Mouse (Mus musculus): ENCODE data around the gene Lcn12. TPM values are rescaled to one million over a fixed set of nuclear protein-coding genes. Genes with fewer than 3 reads are reported as not detected.

Lcn12 gene
- polyA plus RNA-seq, 1 experiment from 2014 or later = not detected

GRCm38 (mm10) chr2:25468962-25469915 is 24.5 kb downstream of the Lcn12 start:
- Histone ChIP-seq H3K4me3 (no peak overlapping the region), H3K27me3 (replicated peaks) (no peaks in the 10 kb centered on the region), H3K4me2 (peak overlapping the region; percentile 24), H3K4me1 (peaks cover 40% of the 10 kb centered on the region), H3K9me3 (no peaks in the 10 kb centered on the region), H3K36me3 (no peaks in the 10 kb centered on the region), H3K27ac (replicated peaks) (peak overlapping the region; percentile 86), H3K9ac (peak overlapping the region; percentile 44; the same call in 1 of the 2 replicates)
- 66% methylated on average over 10 of the region's 10 CpGs for WGBS
- peak; percentile 30 for ATAC-seq (ENCODE audit: extremely low read depth, insufficient number of reproducible peaks, low FRiP score, low TSS enrichment)

- Histone ChIP-seq H3K36me3 (no peaks in the 10 kb centered on the region), H3K27ac (replicated peaks) (no peak overlapping the region), H3K9ac (0 out of 2 replicates have a peak overlapping the region, but pooled peaks have one; percentile 6), H3K4me1 (peaks cover 37% of the 10 kb centered on the region), H3K27me3 (replicated peaks) (no peaks in the 10 kb centered on the region), H3K4me2 (no peak overlapping the region), H3K9me3 (no peaks in the 10 kb centered on the region), H3K4me3 (no peak overlapping the region)
- ATAC-seq (ENCODE audit: extremely low read depth, insufficient number of reproducible peaks, low FRiP score, low TSS enrichment) = no peak
- WGBS = 60% methylated on average over 14 of the region's 14 CpGs
Observed at GRCm38 (mm10) chr2:25467606-25468303, 26.0 kb downstream of the Lcn12 start.

DNA sequence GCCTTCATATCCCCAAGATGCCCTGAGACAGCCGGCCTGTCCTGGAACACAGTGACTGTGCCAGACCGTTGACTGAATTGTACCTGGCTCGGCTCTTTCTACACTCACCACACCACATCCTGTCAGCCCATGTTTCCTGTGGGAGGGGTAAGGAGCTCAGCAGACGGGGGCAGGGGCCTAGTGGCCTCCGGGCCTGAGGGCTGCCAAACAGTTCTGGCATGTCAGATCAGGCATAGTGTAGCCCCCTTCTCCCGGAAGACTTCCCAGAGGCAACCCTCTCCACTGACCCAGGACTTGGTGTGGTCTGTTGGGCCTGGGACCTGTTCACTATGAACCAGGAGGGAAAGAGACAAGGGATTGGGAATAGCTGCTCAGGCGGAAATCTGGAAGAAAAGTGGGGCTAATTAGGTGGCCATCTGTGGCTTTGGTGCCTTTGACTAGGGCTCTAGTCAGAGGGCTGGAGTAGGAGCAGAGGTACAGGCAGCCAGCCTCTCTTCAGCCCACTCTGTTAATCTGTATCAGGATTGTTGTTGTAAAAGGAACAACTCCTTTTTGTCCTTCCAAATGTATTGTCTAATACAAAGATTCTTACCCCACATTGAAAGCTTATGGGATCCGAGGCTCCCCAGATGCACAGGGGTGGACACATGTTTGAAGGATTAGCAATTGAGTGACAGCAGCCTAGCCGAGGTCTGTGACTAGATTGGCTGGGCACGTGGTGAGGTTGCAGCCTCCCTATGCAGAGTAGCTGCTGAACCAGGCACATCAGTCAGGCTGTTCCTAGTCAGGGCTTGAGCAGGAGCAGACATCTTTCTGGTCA is 27.7 kb downstream of the Lcn12 start:
- ATAC-seq (ENCODE audit: extremely low read depth, insufficient number of reproducible peaks, low FRiP score, low TSS enrichment) = no peak
- Histone ChIP-seq H3K4me2 (no peak overlapping the region), H3K9me3 (no peaks in the 10 kb centered on the region), H3K4me3 (no peak overlapping the region), H3K27ac (replicated peaks) (no peak overlapping the region), H3K36me3 (no peaks in the 10 kb centered on the region), H3K27me3 (replicated peaks) (no peaks in the 10 kb centered on the region), H3K9ac (no peak overlapping the region; the same call in 1 of the 2 replicates), H3K4me1 (peaks cover 42% of the 10 kb centered on the region)
- WGBS = 40% methylated on average over 10 of the region's 10 CpGs

DNA sequence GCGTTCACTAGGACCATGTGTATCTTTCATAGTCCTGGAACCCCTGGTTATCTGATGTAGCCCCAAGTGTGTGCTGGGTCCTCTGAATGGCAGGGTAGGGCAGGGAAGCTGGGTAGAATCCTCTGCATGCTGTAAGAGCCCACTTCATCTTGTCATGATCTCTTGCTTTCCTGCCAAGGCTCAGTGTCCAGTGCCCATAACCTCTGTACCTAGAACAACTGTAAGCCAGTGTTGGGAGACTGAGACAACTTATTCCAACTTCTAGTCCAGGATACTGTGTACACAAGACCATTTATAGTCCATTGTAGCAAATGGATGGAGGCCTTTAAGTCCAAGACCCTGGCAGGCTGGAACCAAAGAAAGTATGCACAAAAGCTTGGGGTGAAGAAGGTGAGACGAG is 28.5 kb downstream of the Lcn12 start:
- Histone ChIP-seq H3K27me3 (replicated peaks) (no peaks in the 10 kb centered on the region), H3K4me1 (peaks cover 43% of the 10 kb centered on the region), H3K36me3 (no peaks in the 10 kb centered on the region), H3K4me2 (no peak overlapping the region), H3K4me3 (no peak overlapping the region), H3K27ac (replicated peaks) (no peak overlapping the region), H3K9me3 (no peaks in the 10 kb centered on the region), H3K9ac (no peak overlapping the region)
- 75% methylated on average over 2 of the region's 2 CpGs for WGBS
- ATAC-seq (ENCODE audit: extremely low read depth, insufficient number of reproducible peaks, low FRiP score, low TSS enrichment) = no peak

DNA sequence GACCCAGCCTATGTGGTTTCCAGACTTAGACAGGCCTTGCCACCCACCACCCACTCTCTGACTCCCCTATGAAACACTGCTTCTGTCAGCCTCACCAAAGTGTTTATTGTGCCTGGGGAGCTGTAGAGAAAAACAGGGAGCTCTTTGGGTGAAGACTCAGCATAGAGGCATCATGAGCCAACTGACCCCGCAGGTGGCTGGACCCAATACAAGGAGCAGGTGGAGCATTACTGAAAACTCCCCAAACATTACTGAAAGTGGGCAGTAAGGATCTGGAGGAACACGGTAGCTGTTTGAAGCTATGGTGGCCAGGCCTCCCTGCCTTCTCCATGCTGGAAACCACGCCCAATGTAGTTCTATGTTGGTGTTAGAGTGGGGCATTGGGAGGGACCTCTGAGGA is 30.1 kb downstream of the Lcn12 start:
- Histone ChIP-seq H3K9me3 (no peaks in the 10 kb centered on the region), H3K27ac (replicated peaks) (no peak overlapping the region), H3K4me2 (no peak overlapping the region), H3K4me3 (no peak overlapping the region), H3K9ac (no peak overlapping the region), H3K27me3 (replicated peaks) (no peaks in the 10 kb centered on the region), H3K4me1 (peaks cover 42% of the 10 kb centered on the region), H3K36me3 (peaks cover 9% of the 10 kb centered on the region)
- 80% methylated on average over 3 of the region's 3 CpGs for WGBS
- ATAC-seq (ENCODE audit: extremely low read depth, insufficient number of reproducible peaks, low FRiP score, low TSS enrichment) = no peak

GRCm38 (mm10) chr2:25461407-25461806 is 32.3 kb downstream of the Lcn12 start:
- H3K9ac ChIP-seq = peak overlapping the region; percentile 75
- H3K27ac ChIP-seq (replicated peaks) = peak overlapping the region; percentile 93
- peaks cover 21% of the 10 kb centered on the region for H3K36me3 ChIP-seq
- H3K9me3 ChIP-seq = no peaks in the 10 kb centered on the region
- H3K4me2 ChIP-seq = peak overlapping the region; percentile 82
- H3K4me1 ChIP-seq = peaks cover 31% of the 10 kb centered on the region
- H3K4me3 ChIP-seq = peak overlapping the region; percentile 66
- no peak for ATAC-seq (ENCODE audit: extremely low read depth, insufficient number of reproducible peaks, low FRiP score, low TSS enrichment)
- H3K27me3 ChIP-seq (replicated peaks) = no peaks in the 10 kb centered on the region
- WGBS = 17% methylated on average over 3 of the region's 3 CpGs

DNA sequence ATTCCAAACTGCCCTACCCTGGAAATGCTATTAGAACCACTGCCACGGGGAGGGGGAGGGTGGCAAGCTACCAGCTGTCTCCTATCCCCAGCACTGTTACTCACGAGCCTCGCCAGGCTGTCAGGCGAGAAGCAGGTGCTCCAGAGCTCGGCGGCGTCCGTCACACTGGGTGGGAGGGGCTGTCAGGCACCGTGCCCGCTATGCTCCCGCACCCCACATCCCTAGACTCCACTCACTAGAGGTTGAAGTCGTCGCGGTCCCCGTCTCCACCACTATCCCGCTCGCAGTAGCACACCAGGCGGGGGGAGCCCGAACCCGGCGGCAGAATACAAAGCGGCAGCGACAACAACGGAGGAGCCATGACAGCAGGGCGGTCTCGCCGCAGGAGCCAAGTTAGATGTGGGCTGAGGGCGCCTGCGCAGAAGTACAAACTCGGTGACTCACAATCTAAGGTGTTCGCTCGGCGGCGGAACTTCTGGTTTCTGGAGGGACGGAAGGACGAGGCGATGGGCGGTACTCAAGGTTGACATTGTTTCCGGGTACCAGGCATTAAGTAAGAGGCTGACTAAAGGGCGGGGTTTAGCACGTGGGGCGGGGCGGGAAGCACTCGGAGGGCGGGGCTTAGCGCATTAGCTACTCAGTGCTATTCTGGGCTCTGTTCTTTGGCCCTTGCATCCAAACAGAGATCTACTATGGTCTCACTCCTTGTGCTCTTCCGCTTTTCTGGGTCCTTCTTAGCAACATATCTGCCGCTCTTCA is 33.0 kb downstream of the Lcn12 start, which contains the start of gene Paxx:
Gene Paxx (minus strand): TSS at position 544 of the 759 bp plus-strand sequence.
- no peaks in the 10 kb centered on the region for H3K9me3 ChIP-seq
- H3K4me1 ChIP-seq = peaks cover 34% of the 10 kb centered on the region
- WGBS = under 1% methylated on average over 48 of the region's 48 CpGs
- H3K36me3 ChIP-seq = peaks cover 21% of the 10 kb centered on the region
- H3K4me3 ChIP-seq = peak within 1 kb of the TSS; percentile 66
- H3K27ac ChIP-seq (replicated peaks) = peak within 1 kb of the TSS; percentile 93
- peak within 1 kb of the TSS; percentile 82 for H3K4me2 ChIP-seq
- peak; percentile 87 for ATAC-seq (ENCODE audit: extremely low read depth, insufficient number of reproducible peaks, low FRiP score, low TSS enrichment)
- H3K27me3 ChIP-seq (replicated peaks) = no peaks in the 10 kb centered on the region
- H3K9ac ChIP-seq = peak within 1 kb of the TSS; percentile 86

- Histone ChIP-seq H3K36me3 (peaks cover 21% of the 10 kb centered on the region), H3K27me3 (replicated peaks) (no peaks in the 10 kb centered on the region), H3K4me3 (peak overlapping the region; percentile 66), H3K4me2 (peak overlapping the region; percentile 82), H3K9me3 (no peaks in the 10 kb centered on the region), H3K4me1 (peaks cover 29% of the 10 kb centered on the region), H3K9ac (peak overlapping the region; percentile 86), H3K27ac (replicated peaks) (peak overlapping the region; percentile 93)
- ATAC-seq (ENCODE audit: extremely low read depth, insufficient number of reproducible peaks, low FRiP score, low TSS enrichment) = no peak
- 30% methylated on average over 5 of the region's 5 CpGs for WGBS
Observed at GRCm38 (mm10) chr2:25460135-25460534, 33.6 kb downstream of the Lcn12 start.

DNA sequence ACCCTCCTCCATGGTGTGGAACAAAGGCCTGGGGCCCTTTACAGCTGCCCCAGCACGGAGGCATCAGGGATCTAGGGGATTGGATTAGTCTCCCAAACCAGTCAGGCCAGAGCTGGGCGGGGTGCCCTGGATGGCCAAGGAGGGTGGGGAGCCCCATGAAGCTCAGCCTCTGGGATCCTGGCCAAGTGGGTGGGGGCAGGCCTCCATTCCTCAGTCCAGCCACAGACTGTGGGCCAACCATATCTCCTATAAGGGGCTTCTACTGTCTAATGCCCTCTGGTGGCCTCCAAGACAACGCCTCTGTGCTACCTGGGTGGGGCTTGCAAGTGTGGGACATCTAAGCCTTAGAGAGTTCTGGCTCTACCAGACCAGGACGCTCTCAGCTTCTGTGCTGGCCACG is 34.8 kb downstream of the Lcn12 start:
- no peaks in the 10 kb centered on the region for H3K27me3 ChIP-seq (replicated peaks)
- WGBS = 72% methylated on average over 5 of the region's 5 CpGs
- no peaks in the 10 kb centered on the region for H3K9me3 ChIP-seq
- no peak overlapping the region for H3K4me2 ChIP-seq
- H3K27ac ChIP-seq (replicated peaks) = no peak overlapping the region
- no peak overlapping the region for H3K9ac ChIP-seq
- ATAC-seq (ENCODE audit: extremely low read depth, insufficient number of reproducible peaks, low FRiP score, low TSS enrichment) = no peak
- peaks cover 21% of the 10 kb centered on the region for H3K36me3 ChIP-seq
- no peak overlapping the region for H3K4me3 ChIP-seq
- peaks cover 29% of the 10 kb centered on the region for H3K4me1 ChIP-seq

DNA sequence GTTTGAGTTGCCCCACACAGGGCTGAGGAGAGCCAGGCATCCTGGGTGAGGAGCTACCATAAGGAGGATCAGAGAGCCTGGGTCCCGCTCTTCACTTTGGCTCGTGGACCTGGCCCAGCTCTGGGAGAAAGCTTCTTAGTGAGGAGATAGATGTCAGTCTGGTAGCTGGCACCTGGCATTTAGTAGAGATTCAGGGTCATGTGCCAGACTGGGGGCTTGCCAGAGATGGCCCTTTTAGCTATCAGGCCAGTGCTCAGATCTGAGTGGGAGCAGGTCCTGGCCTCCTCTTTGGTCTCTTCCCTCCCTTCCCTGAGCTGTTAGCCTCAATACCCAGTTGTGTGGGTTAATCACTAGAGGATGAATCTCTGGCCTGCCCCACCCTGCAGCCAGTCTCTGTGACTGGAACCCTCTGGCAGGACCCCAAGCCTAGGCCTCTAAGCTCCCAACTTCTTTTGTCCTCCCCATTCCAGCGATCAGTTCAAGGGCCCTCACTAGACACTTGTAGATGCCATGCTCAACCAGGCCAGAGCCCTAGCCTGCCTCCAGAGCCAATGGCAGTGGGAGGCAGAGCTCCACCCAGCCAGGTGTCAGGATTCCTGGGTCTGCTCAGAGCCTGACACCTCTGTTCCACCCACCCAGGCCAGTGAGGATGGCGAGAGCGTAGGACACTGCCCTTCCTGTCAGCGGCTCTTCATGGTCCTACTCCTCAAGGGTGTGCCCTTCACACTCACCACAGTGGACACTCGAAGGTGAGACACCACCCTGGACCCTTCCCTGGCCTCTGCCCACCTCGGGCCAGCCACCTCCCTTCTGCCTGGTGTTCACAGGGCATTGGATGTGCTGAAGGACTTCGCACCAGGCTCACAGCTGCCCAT is 36.5 kb downstream of the Lcn12 start:
- no peak overlapping the region for H3K4me2 ChIP-seq
- no peak overlapping the region for H3K27ac ChIP-seq (replicated peaks)
- peaks cover 21% of the 10 kb centered on the region for H3K36me3 ChIP-seq
- H3K4me1 ChIP-seq = peaks cover 29% of the 10 kb centered on the region
- H3K27me3 ChIP-seq (replicated peaks) = no peaks in the 10 kb centered on the region
- H3K9ac ChIP-seq = no peak overlapping the region
- WGBS = 81% methylated on average over 9 of the region's 9 CpGs
- no peak for ATAC-seq (ENCODE audit: extremely low read depth, insufficient number of reproducible peaks, low FRiP score, low TSS enrichment)
- H3K9me3 ChIP-seq = no peaks in the 10 kb centered on the region
- H3K4me3 ChIP-seq = no peak overlapping the region

All from heart, embryonic 13.5 days (tissue).